Mouse (Mus musculus): ENCODE results near the gene Klhl22. TPM values are rescaled to one million over a fixed set of nuclear protein-coding genes. Genes with fewer than 3 reads are reported as not detected.

The Klhl22 gene
- polyA plus RNA-seq, 1 experiment, result 20.0 TPM

- no peak for DNase-seq (ENCODE audit: low read depth in 1 of 2, low spot score in 2 of 2)
- H3K4me3 ChIP-seq (ENCODE audit: extremely low read depth, insufficient read depth, insufficient read length), result no peak overlapping the region
- H3K27me3 ChIP-seq (ENCODE audit: control insufficient read depth, insufficient read depth, low read length), result peaks cover 41% of the 10 kb centered on the region
- H3K36me3 ChIP-seq (ENCODE audit: control insufficient read depth, insufficient read depth, low read length), result no peaks in the 10 kb centered on the region
- no peak for TF ChIP-seq POLR2A (IDR thresholded peaks at IDR 0.05; ENCODE audit: low read depth, low read length)
- no peak for TF ChIP-seq CTCF (IDR thresholded peaks at IDR 0.05; ENCODE audit: extremely low read depth, insufficient read depth, insufficient read length, insufficient replicate concordance)
- peaks cover 22% of the 10 kb centered on the region for H3K4me1 ChIP-seq (ENCODE audit: control insufficient read depth, insufficient read depth, insufficient read length)
- no peak overlapping the region for H3K27ac ChIP-seq (ENCODE audit: insufficient read depth, low read length)
Measured at GRCm38 (mm10) chr16:17799584-17799983, 40.2 kb downstream of the Klhl22 start.

GRCm38 (mm10) chr16:17801777-17802455, 42.5 kb downstream of the Klhl22 start:
- Histone ChIP-seq H3K27ac (ENCODE audit: insufficient read depth, low read length) (no peak overlapping the region), H3K36me3 (ENCODE audit: control insufficient read depth, insufficient read depth, low read length) (no peaks in the 10 kb centered on the region), H3K4me3 (ENCODE audit: extremely low read depth, insufficient read depth, insufficient read length) (no peak overlapping the region), H3K27me3 (ENCODE audit: control insufficient read depth, insufficient read depth, low read length) (peaks cover 47% of the 10 kb centered on the region), H3K4me1 (ENCODE audit: control insufficient read depth, insufficient read depth, insufficient read length) (peaks cover 28% of the 10 kb centered on the region)
- TF ChIP-seq POLR2A (IDR thresholded peaks at IDR 0.05; ENCODE audit: low read depth, low read length), result no peak
- no peak for TF ChIP-seq CTCF (IDR thresholded peaks at IDR 0.05; ENCODE audit: extremely low read depth, insufficient read depth, insufficient read length, insufficient replicate concordance)
- no peak for DNase-seq (ENCODE audit: low read depth in 1 of 2, low spot score in 2 of 2)
- WGBS, result 24% methylated on average over 7 of the region's 7 CpGs

- no peaks in the 10 kb centered on the region for H3K36me3 ChIP-seq (ENCODE audit: control insufficient read depth, insufficient read depth, low read length)
- H3K27ac ChIP-seq (ENCODE audit: insufficient read depth, low read length), result no peak overlapping the region
- H3K27me3 ChIP-seq (ENCODE audit: control insufficient read depth, insufficient read depth, low read length), result peaks cover 46% of the 10 kb centered on the region
- TF ChIP-seq POLR2A (IDR thresholded peaks at IDR 0.05; ENCODE audit: low read depth, low read length) (no peak), CTCF (IDR thresholded peaks at IDR 0.05; ENCODE audit: extremely low read depth, insufficient read depth, insufficient read length, insufficient replicate concordance) (no peak)
- 16% methylated on average over 18 of the region's 18 CpGs for WGBS
- DNase-seq (ENCODE audit: low read depth in 1 of 2, low spot score in 2 of 2), result no peak
- H3K4me1 ChIP-seq (ENCODE audit: control insufficient read depth, insufficient read depth, insufficient read length), result peaks cover 26% of the 10 kb centered on the region
- peak overlapping the region; percentile 40; the same call in 1 of the 2 replicates for H3K4me3 ChIP-seq (ENCODE audit: extremely low read depth, insufficient read depth, insufficient read length)
Measured at GRCm38 (mm10) chr16:17802456-17802838, 43.0 kb downstream of the Klhl22 start.

GRCm38 (mm10) chr16:17802839-17803674, 43.6 kb downstream of the Klhl22 start:
- Histone ChIP-seq H3K4me3 (ENCODE audit: extremely low read depth, insufficient read depth, insufficient read length) (peak overlapping the region; percentile 40; the same call in 1 of the 2 replicates), H3K4me1 (ENCODE audit: control insufficient read depth, insufficient read depth, insufficient read length) (peaks cover 28% of the 10 kb centered on the region), H3K27me3 (ENCODE audit: control insufficient read depth, insufficient read depth, low read length) (peaks cover 41% of the 10 kb centered on the region), H3K27ac (ENCODE audit: insufficient read depth, low read length) (no peak overlapping the region), H3K36me3 (ENCODE audit: control insufficient read depth, insufficient read depth, low read length) (no peaks in the 10 kb centered on the region)
- TF ChIP-seq POLR2A (IDR thresholded peaks at IDR 0.05; ENCODE audit: low read depth, low read length), result no peak
- no peak for TF ChIP-seq CTCF (IDR thresholded peaks at IDR 0.05; ENCODE audit: extremely low read depth, insufficient read depth, insufficient read length, insufficient replicate concordance)
- DNase-seq (ENCODE audit: low read depth in 1 of 2, low spot score in 2 of 2), result no peak
- 6% methylated on average over 83 of the region's 83 CpGs for WGBS

GRCm38 (mm10) chr16:17803675-17804448, 44.4 kb downstream of the Klhl22 start:
- 23% methylated on average over 33 of the region's 33 CpGs for WGBS
- Histone ChIP-seq H3K4me1 (ENCODE audit: control insufficient read depth, insufficient read depth, insufficient read length) (peaks cover 28% of the 10 kb centered on the region), H3K27me3 (ENCODE audit: control insufficient read depth, insufficient read depth, low read length) (peaks cover 37% of the 10 kb centered on the region), H3K27ac (ENCODE audit: insufficient read depth, low read length) (no peak overlapping the region), H3K4me3 (ENCODE audit: extremely low read depth, insufficient read depth, insufficient read length) (peak overlapping the region; percentile 45; the same call in 1 of the 2 replicates), H3K36me3 (ENCODE audit: control insufficient read depth, insufficient read depth, low read length) (no peaks in the 10 kb centered on the region)
- no peak for TF ChIP-seq CTCF (IDR thresholded peaks at IDR 0.05; ENCODE audit: extremely low read depth, insufficient read depth, insufficient read length, insufficient replicate concordance)
- TF ChIP-seq POLR2A (IDR thresholded peaks at IDR 0.05; ENCODE audit: low read depth, low read length), result no peak
- DNase-seq (ENCODE audit: low read depth in 1 of 2, low spot score in 2 of 2), result no peak

GRCm38 (mm10) chr16:17804449-17804912, 45.1 kb downstream of the Klhl22 start:
- Histone ChIP-seq H3K27ac (ENCODE audit: insufficient read depth, low read length) (no peak overlapping the region), H3K27me3 (ENCODE audit: control insufficient read depth, insufficient read depth, low read length) (peaks cover 37% of the 10 kb centered on the region), H3K36me3 (ENCODE audit: control insufficient read depth, insufficient read depth, low read length) (no peaks in the 10 kb centered on the region), H3K4me3 (ENCODE audit: extremely low read depth, insufficient read depth, insufficient read length) (peak overlapping the region; percentile 45; the same call in 1 of the 2 replicates), H3K4me1 (ENCODE audit: control insufficient read depth, insufficient read depth, insufficient read length) (peaks cover 28% of the 10 kb centered on the region)
- DNase-seq (ENCODE audit: low read depth in 1 of 2, low spot score in 2 of 2), result no peak
- no peak for TF ChIP-seq CTCF (IDR thresholded peaks at IDR 0.05; ENCODE audit: extremely low read depth, insufficient read depth, insufficient read length, insufficient replicate concordance)
- no peak for TF ChIP-seq POLR2A (IDR thresholded peaks at IDR 0.05; ENCODE audit: low read depth, low read length)
- WGBS, result 4% methylated on average over 30 of the region's 33 CpGs

Data from spleen, adult 2 months (tissue).